ENCODE assay signal across 25 mouse cellular contexts in genomic region chr14:121787430-121787829, GRCm38 (mm10). TPM values are rescaled to one million over a fixed set of nuclear protein-coding genes. Genes with fewer than 3 reads are reported as not detected.
A peak's percentile ranks its signal among the peaks of the same experiment; 100 is the strongest.
DNase-seq lines count a peak whose midpoint lies in the region; ATAC-seq and TF ChIP-seq lines count a peak whose summit lies in the region.
"Had no signal": no experiment of that assay in that cellular context is flagged by ENCODE, and none has a peak within 500 bp of the region (broad histone marks: within the 10 kb centered on the region; RNA-seq: fewer than 3 reads in every experiment).

No protein-coding gene starts in this region.

- H3K27ac ChIP-seq in intestine, embryonic 15.5 days: no peak overlapping the region
- no peak overlapping the region for H3K27ac ChIP-seq in liver, postnatal 0 days (ENCODE audit: low read depth)
- no peak overlapping the region for H3K27ac ChIP-seq in forebrain, embryonic 15.5 days (replicated peaks)
- H3K27ac ChIP-seq: forebrain, embryonic 10.5 days; gastrocnemius, adult 2 months; heart, embryonic 15.5 days; hindbrain, embryonic 12.5 days; hindbrain, postnatal 0 days; limb, embryonic 13.5 days had no signal

- no peak for ATAC-seq in intestine, embryonic 15.5 days
- ATAC-seq in liver, postnatal 0 days: no peak
- no peak for ATAC-seq in forebrain, embryonic 15.5 days (replicated peaks)
- ATAC-seq: forebrain, embryonic 16.5 days; hindbrain, postnatal 0 days; intestine, postnatal 0 days had no signal

- TF ChIP-seq CTCF in liver, postnatal 0 days (IDR thresholded peaks at IDR 0.05; ENCODE audit: low read depth): no peak

- no peak overlapping the region for H3K4me3 ChIP-seq in intestine, embryonic 15.5 days (replicated peaks)
- no peak overlapping the region for H3K4me3 ChIP-seq in liver, postnatal 0 days (ENCODE audit: low read depth, low read length)
- H3K4me3 ChIP-seq in forebrain, embryonic 15.5 days: no peak overlapping the region
- H3K4me3 ChIP-seq: forebrain, embryonic 10.5 days; gastrocnemius, adult 2 months; heart, embryonic 15.5 days; hindbrain, embryonic 12.5 days; limb, embryonic 13.5 days had no signal

- H3K9ac ChIP-seq in intestine, embryonic 15.5 days: no peak overlapping the region
- no peak overlapping the region for H3K9ac ChIP-seq in liver, postnatal 0 days (replicated peaks)
- no peak overlapping the region for H3K9ac ChIP-seq in forebrain, embryonic 15.5 days (replicated peaks)
- H3K9ac ChIP-seq: heart, embryonic 15.5 days; hindbrain, embryonic 12.5 days; limb, embryonic 13.5 days had no signal

- H3K36me3 ChIP-seq in intestine, embryonic 15.5 days: no peaks in the 10 kb centered on the region
- no peaks in the 10 kb centered on the region for H3K36me3 ChIP-seq in liver, postnatal 0 days (replicated peaks; ENCODE audit: insufficient read depth, low read length)
- no peaks in the 10 kb centered on the region for H3K36me3 ChIP-seq in forebrain, embryonic 15.5 days
- H3K36me3 ChIP-seq: forebrain, embryonic 10.5 days; heart, embryonic 15.5 days; limb, embryonic 13.5 days had no signal

- no peak for TF ChIP-seq EP300 in liver, postnatal 0 days (IDR thresholded peaks at IDR 0.05; ENCODE audit: low read depth)

- DNase-seq in urinary bladder, postnatal 14 days (ENCODE audit: low spot score): peak; percentile 49
- no peak for DNase-seq in urinary bladder, postnatal 4 days (ENCODE audit: low spot score in 2 of 2)
- DNase-seq in kidney, adult 9 months: peak; percentile 87
- DNase-seq in kidney, postnatal 14 days: peak; percentile 80
- no peak for DNase-seq in liver, postnatal 0 days
- DNase-seq: adrenal gland, postnatal 25 days; B cell, adult 2 months; cerebellum, adult 18-20 months; cerebellum, postnatal 14 days; gastrocnemius, adult 2 months; heart, postnatal 36 days; midbrain, embryonic 14.5 days; retina, postnatal 1 day; right cerebral cortex, postnatal 14 days; thymus, postnatal 4 days had no signal

- H3K4me2 ChIP-seq in intestine, embryonic 15.5 days (replicated peaks): no peak overlapping the region
- no peak overlapping the region for H3K4me2 ChIP-seq in liver, postnatal 0 days (ENCODE audit: low read depth, low read length)
- H3K4me2 ChIP-seq in forebrain, embryonic 15.5 days (replicated peaks): no peak overlapping the region
- H3K4me2 ChIP-seq: heart, embryonic 15.5 days; hindbrain, embryonic 12.5 days; limb, embryonic 13.5 days; liver, embryonic 11.5 days had no signal

- H3K27me3 ChIP-seq in intestine, embryonic 15.5 days (replicated peaks): no peaks in the 10 kb centered on the region
- no peaks in the 10 kb centered on the region for H3K27me3 ChIP-seq in liver, postnatal 0 days (ENCODE audit: insufficient read depth, low read length)
- no peaks in the 10 kb centered on the region for H3K27me3 ChIP-seq in forebrain, embryonic 15.5 days
- H3K27me3 ChIP-seq: heart, embryonic 15.5 days; hindbrain, embryonic 12.5 days had no signal

- no peaks in the 10 kb centered on the region for H3K9me3 ChIP-seq in intestine, embryonic 15.5 days
- H3K9me3 ChIP-seq in liver, postnatal 0 days (ENCODE audit: low read length): no peaks in the 10 kb centered on the region
- no peaks in the 10 kb centered on the region for H3K9me3 ChIP-seq in forebrain, embryonic 15.5 days
- H3K9me3 ChIP-seq: forebrain, embryonic 10.5 days; heart, embryonic 15.5 days; hindbrain, embryonic 12.5 days; limb, embryonic 13.5 days had no signal

- WGBS in intestine, embryonic 15.5 days: 86% methylated on average over 12 of the region's 12 CpGs
- WGBS in liver, postnatal 0 days (ENCODE audit: insufficient replicate concordance): 84% methylated on average over 12 of the region's 12 CpGs
- WGBS in forebrain, embryonic 15.5 days: 88% methylated on average over 12 of the region's 12 CpGs

- peaks cover 14% of the 10 kb centered on the region; the same call in 1 of the 2 replicates for H3K4me1 ChIP-seq in intestine, embryonic 15.5 days (replicated peaks)
- no peaks in the 10 kb centered on the region for H3K4me1 ChIP-seq in liver, postnatal 0 days (ENCODE audit: insufficient read depth)
- H3K4me1 ChIP-seq in forebrain, embryonic 15.5 days: no peaks in the 10 kb centered on the region
- H3K4me1 ChIP-seq: forebrain, embryonic 10.5 days; heart, embryonic 15.5 days; hindbrain, embryonic 12.5 days had no signal

RNA-seq across cellular contexts. Expression of gene Dock9, which starts 10.2 kb away (rescaled TPM):
- polyA plus RNA-seq in intestine, embryonic 15.5 days (2015; fragmentation: Nextera tagmentation; extraction: Ambion mirVana): 17.0 and 17.2 TPM in 2 replicates
- 1.4 TPM in 2 replicates for polyA plus RNA-seq in liver, postnatal 0 days (2015; fragmentation: Nextera tagmentation; extraction: Ambion mirVana)
- polyA plus RNA-seq in forebrain, embryonic 15.5 days (2015; fragmentation: Nextera tagmentation; extraction: Ambion mirVana): 10.6 and 11.1 TPM in 2 replicates

Comparison
In these comparisons a context has a peak if more than half of its experiments do, and no peak if none do; other contexts are left out.
1. DNase-seq: peak in urinary bladder, postnatal 14 days (single experiment), kidney, adult 9 months (single experiment) and kidney, postnatal 14 days (single experiment); none in urinary bladder, postnatal 4 days (0 of 2) and liver, postnatal 0 days (single experiment).